Mouse (Mus musculus): ENCODE data around the gene Syt2. TPM values are rescaled to one million over a fixed set of nuclear protein-coding genes. Genes with fewer than 3 reads are reported as not detected.

The Syt2 gene
- polyA plus RNA-seq, 1 experiment, result not detected

DNA sequence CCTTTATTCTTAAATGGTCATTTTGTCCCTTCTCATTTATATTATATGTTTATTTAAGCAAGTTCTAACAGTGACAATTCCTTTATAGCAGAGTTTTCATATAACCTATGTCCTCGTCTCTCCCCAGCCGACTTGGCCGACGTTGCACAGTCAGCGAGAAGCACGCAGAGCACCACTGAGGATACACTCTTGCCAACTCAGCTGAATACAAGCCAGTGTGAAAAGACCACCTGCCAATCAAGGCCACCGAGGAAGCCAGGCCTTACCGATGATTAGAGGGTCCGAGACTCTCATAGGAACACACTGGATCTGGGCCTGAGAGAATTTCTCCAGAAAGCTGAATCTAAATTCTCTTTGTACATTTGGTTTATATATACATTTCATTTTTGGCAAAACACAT, 159.0 kb downstream of the Syt2 start:
- Histone ChIP-seq H3K27ac (ENCODE audit: control insufficient read depth, insufficient read depth, low read depth, low read length, poor library complexity) (no peak overlapping the region), H3K4me3 (replicated peaks; ENCODE audit: control insufficient read depth, low read depth, low read length) (no peak overlapping the region), H3K4me1 (ENCODE audit: control insufficient read depth, insufficient read depth, low read length) (peaks cover 3% of the 10 kb centered on the region)
- 91% methylated on average over 9 of the region's 9 CpGs for WGBS
- TF ChIP-seq POLR2A (IDR thresholded peaks at IDR 0.05; ENCODE audit: borderline replicate concordance, control insufficient read depth, low read depth, low read length) (no peak), CTCF (IDR thresholded peaks at IDR 0.05; ENCODE audit: control insufficient read depth, insufficient read depth, low read length) (no peak)

Other genes with a start within 250 kb of the Syt2 start
- gene Cyb5r1, start 241.1 kb upstream of the Syt2 start, polyA plus RNA-seq (2011; ENCODE audit: insufficient read depth, insufficient read length, low replicate concordance, missing spikeins), result 17.6 and 40.8 TPM in 2 replicates
- 98.9 and 107 TPM in 2 replicates for gene Adipor1, start 231.3 kb upstream of the Syt2 start, polyA plus RNA-seq (2011; ENCODE audit: insufficient read depth, insufficient read length, low replicate concordance, missing spikeins)
- 24.1 and 38.0 TPM in 2 replicates for gene Klhl12, start 191.1 kb upstream of the Syt2 start, polyA plus RNA-seq (2011; ENCODE audit: insufficient read depth, insufficient read length, low replicate concordance, missing spikeins)
- 10.0 and 10.9 TPM in 2 replicates for gene Rabif, start 152.0 kb upstream of the Syt2 start, polyA plus RNA-seq (2011; ENCODE audit: insufficient read depth, insufficient read length, low replicate concordance, missing spikeins)
- not detected in 2 replicates for gene Mgat4e, start 97.0 kb upstream of the Syt2 start, polyA plus RNA-seq (2011; ENCODE audit: insufficient read depth, insufficient read length, low replicate concordance, missing spikeins)
- gene Kdm5b, start 86.5 kb upstream of the Syt2 start, polyA plus RNA-seq (2011; ENCODE audit: insufficient read depth, insufficient read length, low replicate concordance, missing spikeins), result 7.2 and 20.4 TPM in 2 replicates

Data from bone marrow, adult 2 months (tissue).